Comparison of ENCODE assay signal across 10 mouse cellular contexts in the genomic region with DNA sequence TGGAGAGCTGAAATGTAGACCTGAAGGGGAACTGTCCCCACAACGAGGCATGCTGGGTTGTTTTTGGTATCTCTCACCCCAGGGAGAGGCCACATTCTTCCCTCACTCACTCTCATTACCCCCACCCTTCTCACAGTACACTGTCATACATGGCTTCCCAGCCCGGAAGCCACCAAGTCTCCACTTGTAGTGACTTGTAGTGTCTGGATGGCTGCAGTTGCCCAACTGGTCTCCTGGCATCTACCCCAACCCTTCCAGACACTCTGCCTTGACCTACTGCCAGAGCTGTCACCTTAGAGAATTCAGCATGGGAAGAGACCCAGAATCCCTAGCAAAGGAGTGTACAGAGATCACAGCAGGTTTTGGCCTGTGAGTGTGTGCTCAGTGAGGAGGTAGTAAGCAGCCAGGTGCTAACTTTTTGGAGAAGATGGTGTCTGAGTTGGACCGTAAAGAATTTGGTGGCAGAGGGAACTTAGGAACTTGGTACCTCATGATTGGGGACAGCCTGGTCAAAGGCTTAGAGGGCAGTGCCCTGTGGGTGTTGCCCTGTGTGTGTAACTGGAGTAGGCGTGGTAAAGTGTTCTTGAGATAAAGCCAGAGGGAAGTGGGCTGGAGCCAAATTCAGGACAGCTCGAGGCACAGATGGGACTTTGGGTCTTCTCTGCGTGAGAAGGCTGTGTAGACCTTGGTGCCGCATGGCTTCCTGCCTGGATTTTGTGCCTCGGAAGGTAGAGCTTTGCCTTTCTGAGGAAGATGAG. TPM values are rescaled to one million over a fixed set of nuclear protein-coding genes. Genes with fewer than 3 reads are reported as not detected.
DNase-seq lines count a peak whose midpoint lies in the region; ATAC-seq lines count a peak whose summit lies in the region.
"Had no signal": no experiment of that assay in that cellular context is flagged by ENCODE, and none has a peak within 500 bp of the region (broad histone marks: within the 10 kb centered on the region; RNA-seq: fewer than 3 reads in every experiment).

No protein-coding gene starts in this region.

- H3K27ac ChIP-seq in limb, embryonic 15.5 days = peak overlapping the region; percentile 47; the same call in 1 of the 2 replicates
- no peak overlapping the region for H3K27ac ChIP-seq in limb, embryonic 10.5 days
- peak overlapping the region; percentile 9; the same call in 1 of the 2 replicates for H3K27ac ChIP-seq in stomach, embryonic 15.5 days
- no peak overlapping the region for H3K27ac ChIP-seq in hindbrain, embryonic 16.5 days (ENCODE audit: low read depth, low read length)
- H3K27ac ChIP-seq: forebrain, embryonic 12.5 days had no signal

- 70% methylated on average over 8 of the region's 8 CpGs for WGBS in limb, embryonic 15.5 days
- WGBS in limb, embryonic 10.5 days = 88% methylated on average over 8 of the region's 8 CpGs
- 74% methylated on average over 8 of the region's 8 CpGs for WGBS in stomach, embryonic 15.5 days
- 93% methylated on average over 8 of the region's 8 CpGs for WGBS in hindbrain, embryonic 16.5 days

- H3K9me3 ChIP-seq in limb, embryonic 15.5 days = no peaks in the 10 kb centered on the region
- no peaks in the 10 kb centered on the region for H3K9me3 ChIP-seq in limb, embryonic 10.5 days (replicated peaks)
- no peaks in the 10 kb centered on the region for H3K9me3 ChIP-seq in stomach, embryonic 15.5 days
- no peaks in the 10 kb centered on the region for H3K9me3 ChIP-seq in hindbrain, embryonic 16.5 days (ENCODE audit: control insufficient read depth, low read length)
- H3K9me3 ChIP-seq: forebrain, embryonic 12.5 days had no signal

- H3K4me1 ChIP-seq in limb, embryonic 15.5 days = no peaks in the 10 kb centered on the region
- no peaks in the 10 kb centered on the region for H3K4me1 ChIP-seq in limb, embryonic 10.5 days
- H3K4me1 ChIP-seq in stomach, embryonic 15.5 days = no peaks in the 10 kb centered on the region
- no peaks in the 10 kb centered on the region for H3K4me1 ChIP-seq in hindbrain, embryonic 16.5 days (ENCODE audit: control insufficient read depth, insufficient read depth, low read depth, low read length)
- H3K4me1 ChIP-seq: forebrain, embryonic 12.5 days had no signal

- no peak; the same call in 1 of the 2 replicates for ATAC-seq in limb, embryonic 15.5 days (ENCODE audit: insufficient number of reproducible peaks, low FRiP score, low TSS enrichment, low read depth)
- ATAC-seq in stomach, embryonic 15.5 days (ENCODE audit: insufficient read depth, low FRiP score, low read depth) = no peak
- ATAC-seq in hindbrain, embryonic 16.5 days = no peak

- no peak overlapping the region for H3K4me2 ChIP-seq in limb, embryonic 15.5 days
- H3K4me2 ChIP-seq in stomach, embryonic 15.5 days = no peak overlapping the region
- H3K4me2 ChIP-seq in hindbrain, embryonic 16.5 days (ENCODE audit: low read length) = no peak overlapping the region
- H3K4me2 ChIP-seq: forebrain, embryonic 12.5 days had no signal

- H3K4me3 ChIP-seq in limb, embryonic 15.5 days = no peak overlapping the region
- H3K4me3 ChIP-seq in limb, embryonic 10.5 days = no peak overlapping the region
- no peak overlapping the region for H3K4me3 ChIP-seq in stomach, embryonic 15.5 days (replicated peaks)
- H3K4me3 ChIP-seq in hindbrain, embryonic 16.5 days (ENCODE audit: low read length) = no peak overlapping the region
- H3K4me3 ChIP-seq: forebrain, embryonic 12.5 days had no signal

- no peak overlapping the region for H3K9ac ChIP-seq in limb, embryonic 15.5 days
- H3K9ac ChIP-seq in stomach, embryonic 15.5 days = no peak overlapping the region
- H3K9ac ChIP-seq in hindbrain, embryonic 16.5 days (ENCODE audit: low read depth, low read length) = no peak overlapping the region
- H3K9ac ChIP-seq: forebrain, embryonic 12.5 days had no signal

- peak; percentile 11 to 30 for DNase-seq in adrenal gland, postnatal 36 days
- DNase-seq in adrenal gland, postnatal 4 days (ENCODE audit: low spot score in 2 of 2) = no peak
- no peak for DNase-seq in limb, embryonic 10.5 days (ENCODE audit: low spot score)
- peak; percentile 76 to 78 for DNase-seq in cerebellum, postnatal 25 days
- no peak for DNase-seq in ovary, postnatal 10 days (ENCODE audit: low spot score)
- DNase-seq: layer of hippocampus, adult 9-11 months had no signal

- peaks cover 31% of the 10 kb centered on the region for H3K36me3 ChIP-seq in limb, embryonic 15.5 days
- H3K36me3 ChIP-seq in limb, embryonic 10.5 days = peaks cover 26% of the 10 kb centered on the region
- peaks cover 5% of the 10 kb centered on the region; the same call in 1 of the 2 replicates for H3K36me3 ChIP-seq in stomach, embryonic 15.5 days
- no peaks in the 10 kb centered on the region for H3K36me3 ChIP-seq in hindbrain, embryonic 16.5 days (ENCODE audit: control insufficient read depth, insufficient read depth, low read length)
- H3K36me3 ChIP-seq: forebrain, embryonic 12.5 days had no signal

- no peaks in the 10 kb centered on the region for H3K27me3 ChIP-seq in limb, embryonic 15.5 days
- no peaks in the 10 kb centered on the region for H3K27me3 ChIP-seq in limb, embryonic 10.5 days (ENCODE audit: low read depth, poor library complexity, severe bottlenecking)
- no peaks in the 10 kb centered on the region for H3K27me3 ChIP-seq in stomach, embryonic 15.5 days (replicated peaks)
- no peaks in the 10 kb centered on the region for H3K27me3 ChIP-seq in hindbrain, embryonic 16.5 days (replicated peaks; ENCODE audit: control insufficient read depth, insufficient read depth, low read length)
- H3K27me3 ChIP-seq: forebrain, embryonic 12.5 days had no signal

RNA-seq across cellular contexts. Expression of gene Rhod, which starts 18.9 kb away (rescaled TPM):
- 10 to 100 TPM; 25.8 to 26.8 TPM for total RNA-seq in adrenal gland, postnatal 36 days (2021)
- total RNA-seq in adrenal gland, postnatal 4 days (2021) = 10 to 100 TPM; 18.0 to 19.7 TPM
- 45.2 and 53.6 TPM in 2 replicates for polyA plus RNA-seq in limb, embryonic 15.5 days (2015; fragmentation: Nextera tagmentation; extraction: Ambion mirVana)
- polyA plus RNA-seq in limb, embryonic 10.5 days (2016; fragmentation: Nextera tagmentation; extraction: Ambion mirVana) = 24.7 and 32.9 TPM in 2 replicates
- polyA plus RNA-seq in stomach, embryonic 15.5 days (2015; fragmentation: Nextera tagmentation; extraction: Ambion mirVana) = 24.1 and 32.0 TPM in 2 replicates
- 6.4 and 6.6 TPM in 2 replicates for polyA plus RNA-seq in hindbrain, embryonic 16.5 days (2015; fragmentation: Nextera tagmentation; extraction: Ambion mirVana)

RNA-seq across cellular contexts. Expression of gene Kdm2a, which starts 22.2 kb away (rescaled TPM):
- 100 to 1,000 TPM in 1 of 2 experiments, 10 to 100 TPM in 1; 86.7 to 107 TPM for total RNA-seq in adrenal gland, postnatal 36 days (2021)
- total RNA-seq in adrenal gland, postnatal 4 days (2021) = 100 to 1,000 TPM; 104 to 106 TPM
- 40.9 and 41.2 TPM in 2 replicates for polyA plus RNA-seq in limb, embryonic 15.5 days (2015; fragmentation: Nextera tagmentation; extraction: Ambion mirVana)
- 67.6 and 77.9 TPM in 2 replicates for polyA plus RNA-seq in limb, embryonic 10.5 days (2016; fragmentation: Nextera tagmentation; extraction: Ambion mirVana)
- 37.2 and 44.7 TPM in 2 replicates for polyA plus RNA-seq in stomach, embryonic 15.5 days (2015; fragmentation: Nextera tagmentation; extraction: Ambion mirVana)
- 29.8 and 34.8 TPM in 2 replicates for polyA plus RNA-seq in hindbrain, embryonic 16.5 days (2015; fragmentation: Nextera tagmentation; extraction: Ambion mirVana)

RNA-seq across cellular contexts. Expression of gene Syt12, which starts 56.9 kb away (rescaled TPM):
- 10 to 100 TPM; 66.1 to 69.9 TPM for total RNA-seq in adrenal gland, postnatal 36 days (2021)
- total RNA-seq in adrenal gland, postnatal 4 days (2021) = 10 to 100 TPM; 21.0 to 21.4 TPM
- polyA plus RNA-seq in limb, embryonic 15.5 days (2015; fragmentation: Nextera tagmentation; extraction: Ambion mirVana) = 0.55 and 0.76 TPM in 2 replicates
- polyA plus RNA-seq in limb, embryonic 10.5 days (2016; fragmentation: Nextera tagmentation; extraction: Ambion mirVana) = 0.53 and 0.95 TPM in 2 replicates
- polyA plus RNA-seq in stomach, embryonic 15.5 days (2015; fragmentation: Nextera tagmentation; extraction: Ambion mirVana) = 0.81 and 0.99 TPM in 2 replicates
- 8.4 and 9.0 TPM in 2 replicates for polyA plus RNA-seq in hindbrain, embryonic 16.5 days (2015; fragmentation: Nextera tagmentation; extraction: Ambion mirVana)

Comparison
In these comparisons a context has a peak if more than half of its experiments do, and no peak if none do; other contexts are left out.
1. DNase-seq: peak in adrenal gland, postnatal 36 days (2 of 2) and cerebellum, postnatal 25 days (2 of 2); none in adrenal gland, postnatal 4 days (0 of 2), limb, embryonic 10.5 days (single experiment) and ovary, postnatal 10 days (single experiment).
2. H3K27ac ChIP-seq: peak in limb, embryonic 15.5 days (single experiment) and stomach, embryonic 15.5 days (single experiment); none in limb, embryonic 10.5 days (single experiment) and hindbrain, embryonic 16.5 days (single experiment).